Mouse (Mus musculus) retina, postnatal 7 days (tissue): Measurements from ENCODE around the gene AI182371.

ENCODE experiments used
- DNase-seq: peaks from one replicate; pipeline ENCODE4 v3.0.0-alpha.2; 2012; ENCODE audit warnings: low read depth, low spot score

Gene AI182371

DNA sequence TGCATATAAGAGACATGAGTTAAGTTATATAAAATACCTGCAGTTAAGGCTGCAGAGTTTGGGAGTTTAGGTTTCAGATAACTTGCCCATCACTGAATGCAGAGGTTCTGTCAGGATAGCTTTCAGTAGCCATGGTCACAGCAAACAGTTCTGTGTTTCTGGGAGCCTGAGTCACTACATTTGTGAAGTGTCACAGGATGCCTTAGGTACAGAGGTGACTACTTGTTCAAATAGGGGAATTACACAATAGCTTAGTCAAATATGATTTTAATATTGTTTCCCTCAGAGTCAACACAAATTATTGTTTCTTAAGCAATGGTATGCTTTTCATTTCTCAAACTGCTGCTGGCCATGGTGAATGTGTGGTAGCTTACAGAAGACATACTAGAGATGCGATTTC lies 32.2 kb downstream of the AI182371 start:
- no peak for DNase-seq

DNA sequence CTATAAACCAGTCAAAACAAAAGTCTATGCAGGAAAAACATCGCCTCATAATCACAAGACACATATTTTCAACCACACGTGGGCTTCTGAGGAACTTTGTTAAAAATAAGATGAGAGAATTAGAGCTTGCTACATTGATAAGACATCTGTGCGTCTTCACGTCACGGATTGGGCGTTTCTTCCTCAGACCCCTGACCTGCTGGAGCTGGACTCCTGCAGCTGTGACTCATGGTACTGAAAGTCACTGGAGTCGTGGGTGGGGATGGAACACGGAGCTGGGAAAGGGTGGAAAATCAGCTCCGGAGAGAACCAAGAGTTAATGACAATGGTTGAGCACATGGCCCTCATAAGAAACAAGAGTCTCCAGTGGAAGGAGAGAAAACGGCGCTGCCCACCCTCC lies 34.2 kb downstream of the AI182371 start:
- DNase-seq: no peak

DNA sequence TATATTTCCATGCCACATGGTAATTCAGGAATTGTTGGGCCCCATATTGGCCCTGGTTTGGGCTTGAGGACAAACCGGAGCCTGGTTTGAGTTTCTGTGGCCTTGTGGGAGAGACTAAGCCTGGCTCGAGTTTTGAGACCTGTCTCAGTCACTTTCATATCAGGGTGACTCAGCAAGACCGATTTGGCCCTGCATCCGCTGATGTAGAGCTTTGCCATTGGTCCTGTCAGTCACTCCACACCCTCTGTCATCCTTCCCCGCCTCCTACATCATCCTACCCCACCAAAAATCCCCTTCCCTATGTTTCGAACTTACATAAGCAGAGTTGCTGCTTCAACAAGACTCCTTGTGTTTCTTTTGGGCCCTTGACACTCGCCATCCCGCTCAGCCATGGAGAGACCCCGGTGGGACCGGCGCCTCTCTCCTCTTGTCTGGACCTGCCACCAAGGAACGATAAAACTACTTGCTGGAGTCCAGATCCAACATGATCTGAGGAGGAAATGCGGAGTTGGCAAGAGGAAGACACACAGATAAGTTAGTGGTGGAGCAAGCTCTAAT lies 34.7 kb downstream of the AI182371 start:
- no peak for DNase-seq

DNA sequence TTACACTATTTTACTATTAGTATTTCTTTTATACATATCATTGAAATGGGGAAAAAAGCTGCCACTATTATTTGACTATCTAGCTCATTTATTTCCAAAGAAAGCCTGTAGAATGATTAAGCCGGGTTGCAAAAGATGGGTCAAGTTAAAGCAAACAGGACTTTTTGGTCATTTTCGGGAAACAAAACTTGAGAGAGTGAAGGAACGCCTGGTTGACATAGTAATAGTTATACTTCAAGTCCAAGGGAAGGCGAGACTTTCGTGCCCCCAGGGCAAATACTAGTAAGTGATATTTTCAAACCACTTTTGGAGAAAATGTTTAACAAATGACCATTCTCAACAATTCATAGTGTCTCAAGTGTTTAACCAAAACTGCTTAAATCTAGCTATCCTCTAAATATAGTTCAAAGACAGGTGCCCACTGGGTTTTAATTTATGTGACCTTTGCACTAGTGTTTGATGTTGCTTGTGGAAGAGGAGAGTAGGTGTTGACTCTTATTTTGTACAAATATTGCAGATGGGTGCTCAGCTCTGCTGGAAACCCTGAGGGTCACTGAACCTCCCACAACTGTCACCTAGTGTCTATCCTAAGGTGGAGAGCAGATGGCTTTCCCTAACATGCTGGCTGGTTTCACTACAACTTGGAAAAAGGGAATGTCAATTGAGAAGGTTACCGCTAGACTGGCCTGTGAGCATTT lies 37.9 kb downstream of the AI182371 start:
- DNase-seq: no peak

DNA sequence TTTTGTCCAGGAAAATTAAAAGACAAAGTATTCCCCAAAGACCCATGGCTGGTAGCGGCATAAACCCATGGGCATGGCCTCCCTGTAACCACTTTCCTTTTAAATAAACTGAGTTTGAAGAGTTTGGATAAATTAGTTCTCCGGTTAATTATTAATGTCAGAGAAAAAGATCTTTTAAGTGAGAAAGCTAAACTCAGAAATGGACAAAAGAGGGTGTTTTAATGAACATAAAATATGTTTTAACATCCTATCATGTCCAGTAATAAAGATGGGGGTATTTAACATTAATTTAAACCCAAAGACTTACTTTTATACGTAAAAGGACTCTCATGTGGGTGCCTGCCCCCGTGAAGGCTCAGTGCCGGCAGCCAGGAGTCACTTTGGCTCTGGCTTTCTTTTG lies 40.0 kb downstream of the AI182371 start, which contains the start of gene Hc:
Gene Hc, minus strand, starts transcription at position 101 of the 400 bp plus-strand sequence.
- no peak for DNase-seq

DNA sequence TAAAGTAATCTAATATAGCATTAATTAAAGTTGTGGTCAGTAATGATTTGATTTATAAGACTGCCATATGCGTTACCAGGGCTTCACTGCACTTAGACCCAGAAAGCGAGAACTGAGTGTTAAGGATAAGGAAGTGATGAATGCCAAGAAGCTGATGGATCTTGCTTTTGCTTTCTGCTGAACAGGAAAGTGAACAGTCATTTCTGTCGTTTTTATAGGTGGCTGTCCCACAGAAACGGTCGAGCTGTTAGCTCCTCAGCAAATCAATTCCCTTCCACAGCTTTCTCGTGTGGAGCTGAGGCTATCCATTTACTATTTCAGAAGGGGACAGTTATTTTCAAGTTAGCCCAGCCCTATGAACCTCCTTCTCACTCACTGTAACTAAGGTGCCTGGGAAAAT lies 40.4 kb downstream of the AI182371 start:
- no peak for DNase-seq

DNA sequence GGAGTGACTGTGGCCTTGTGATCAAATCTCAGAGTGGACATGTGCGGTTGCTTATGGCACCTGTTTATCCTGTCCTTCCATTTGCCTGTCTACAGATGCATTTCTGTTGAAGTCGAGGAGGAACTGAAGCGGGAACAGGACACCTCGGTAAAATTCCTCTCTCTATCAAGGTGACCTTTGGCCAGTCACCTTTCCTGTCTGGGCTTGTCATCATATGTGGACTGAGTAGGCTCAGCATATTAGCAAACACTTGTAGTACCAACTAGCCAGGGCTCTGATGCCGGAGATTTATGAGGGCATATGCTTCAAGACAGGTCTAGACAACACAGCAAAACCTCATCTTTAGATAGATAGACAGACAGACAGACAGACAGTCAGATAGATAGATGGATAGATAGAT lies 41.1 kb downstream of the AI182371 start:
- DNase-seq: no peak

DNA sequence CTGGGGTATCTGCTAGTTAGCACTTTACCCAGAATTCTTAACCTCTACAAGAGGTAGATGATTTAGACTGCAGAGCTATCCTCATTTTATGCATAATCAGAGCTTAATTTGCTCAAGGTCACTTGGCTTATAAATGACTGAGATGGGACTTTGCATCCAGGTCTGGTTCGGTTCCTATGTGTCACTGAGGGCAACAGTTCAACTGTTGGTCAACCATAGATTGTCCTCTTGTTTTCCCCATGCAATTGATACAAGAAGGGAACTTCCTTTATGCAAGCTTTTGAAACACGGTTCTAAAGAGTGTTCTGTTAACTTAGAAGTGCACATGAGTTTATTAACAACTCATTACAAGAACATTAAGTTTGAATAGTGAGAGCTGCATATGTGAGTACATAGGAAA lies 43.0 kb downstream of the AI182371 start:
- no peak for DNase-seq

DNA sequence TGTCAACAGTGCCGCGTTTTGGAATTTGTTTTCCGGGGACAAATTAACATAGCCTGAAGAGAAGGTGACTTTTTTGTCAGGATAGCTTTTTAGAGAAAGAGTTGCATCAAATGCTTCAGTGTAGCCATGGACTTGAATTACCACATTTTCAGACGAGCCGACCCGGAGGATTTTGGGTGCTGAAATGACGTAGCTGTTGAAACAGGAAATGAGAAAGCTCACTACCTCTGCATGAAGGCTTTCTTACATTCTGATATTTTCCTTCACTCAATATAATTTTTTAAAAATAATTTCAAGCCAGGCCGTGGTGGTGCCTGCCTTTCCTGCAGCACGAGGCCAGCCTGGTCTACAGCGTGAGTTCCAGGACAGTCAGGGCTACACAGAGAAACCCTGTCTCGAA lies 44.1 kb downstream of the AI182371 start:
- no peak for DNase-seq

DNA sequence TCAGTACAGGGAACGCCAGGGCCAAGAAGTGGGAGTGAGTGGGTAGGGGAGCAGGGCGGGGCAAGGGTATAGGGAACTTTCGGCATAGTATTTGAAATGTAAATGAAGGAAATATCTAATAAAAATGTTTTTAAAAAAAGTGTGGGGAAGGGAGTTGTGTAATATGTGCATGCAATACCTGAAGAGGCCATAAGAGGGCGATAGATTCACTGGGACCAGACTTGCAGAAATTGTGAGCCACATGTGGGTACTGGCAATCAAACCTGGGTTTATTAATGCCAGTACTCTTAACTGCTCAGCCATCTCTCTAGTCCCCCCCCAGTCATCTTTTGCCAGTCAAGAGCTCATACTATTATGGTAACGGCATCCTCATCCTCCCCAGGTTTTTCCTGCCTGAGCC lies 52.5 kb downstream of the AI182371 start:
- no peak for DNase-seq

DNA sequence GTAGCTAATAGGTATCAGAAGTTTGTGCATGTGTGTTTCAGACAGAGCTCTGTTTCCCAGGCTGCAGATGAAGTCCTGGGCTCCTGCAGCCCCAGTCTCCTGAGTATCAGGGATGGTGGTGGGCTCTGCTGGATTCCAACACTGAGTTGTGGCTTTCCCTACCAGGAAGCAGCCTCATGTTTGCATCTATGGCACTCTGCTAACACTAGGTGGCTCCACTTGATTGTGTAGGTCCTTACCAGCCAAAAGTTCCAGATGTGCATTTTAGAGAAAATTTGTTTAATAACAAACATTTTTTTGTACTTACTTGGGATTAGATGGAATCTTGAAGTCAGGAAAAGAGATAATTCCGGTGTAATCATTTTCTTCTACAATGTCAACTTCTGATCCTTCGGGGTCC lies 56.4 kb downstream of the AI182371 start:
- no peak for DNase-seq

DNA sequence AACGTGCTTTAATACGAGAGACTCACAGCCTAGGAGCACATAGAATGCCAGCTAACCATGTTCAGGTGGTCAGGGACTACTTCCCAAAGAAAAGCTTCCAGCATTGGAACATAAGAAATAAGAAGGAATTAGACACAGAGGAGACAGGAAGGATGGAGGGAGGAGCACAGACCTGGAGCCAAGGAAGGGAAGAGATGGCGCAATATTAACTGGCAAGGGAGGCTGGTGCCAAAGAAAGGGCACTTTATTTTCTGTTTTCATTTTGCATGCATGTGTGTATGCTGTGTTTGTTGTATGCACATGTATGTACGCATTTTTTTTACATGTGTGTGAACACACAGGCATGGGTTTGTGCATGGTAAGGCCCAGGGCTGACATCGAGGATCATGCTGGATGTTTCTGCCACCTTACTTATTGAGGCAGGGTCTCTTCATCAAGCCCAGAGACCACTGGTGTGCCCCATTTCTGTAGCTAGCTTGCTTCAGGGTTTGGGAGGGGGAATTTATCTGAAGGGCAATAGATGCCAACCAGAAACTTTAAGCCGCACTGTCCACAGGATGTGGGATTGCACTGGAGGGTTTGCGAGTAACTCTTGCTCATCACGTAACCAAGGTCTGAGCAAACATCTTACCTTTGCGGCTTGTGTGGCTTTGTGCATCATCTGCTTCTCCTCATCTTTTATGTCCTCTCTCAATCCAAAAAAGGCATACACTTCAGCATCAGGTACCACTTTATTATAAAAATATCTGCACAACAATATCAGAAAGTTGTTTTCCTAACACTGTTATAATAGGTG lies 62.6 kb downstream of the AI182371 start:
- no peak for DNase-seq
